Mouse (Mus musculus): ENCODE results near the gene AC161166.1.
"Not testable (repeated sequence)": the region's sequence is repeated elsewhere in the genome, so short reads cannot be mapped to it uniquely, and the experiment has no call there.

AC161166.1 gene

DNA sequence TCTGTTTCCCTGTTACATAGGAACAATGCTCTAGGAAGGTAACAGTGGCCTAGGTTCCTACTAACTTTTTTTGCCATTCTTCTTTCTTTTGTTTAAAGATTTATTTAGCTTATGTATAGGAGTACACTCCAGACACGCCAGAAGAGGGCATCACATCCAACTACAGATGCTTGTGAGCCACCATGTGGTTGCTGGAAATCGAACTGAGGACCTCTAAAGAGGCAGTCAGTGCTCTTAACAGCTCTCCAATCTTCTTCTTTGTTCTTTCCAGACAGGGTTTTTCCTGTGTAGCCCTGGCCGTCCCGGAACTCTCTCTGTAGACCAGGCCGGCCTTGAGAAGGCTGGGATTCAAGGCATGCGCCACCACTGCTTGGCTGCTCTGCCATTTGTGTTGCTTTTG is 12.7 kb upstream of the AC161166.1 start:
- DNase-seq: no peak

DNA sequence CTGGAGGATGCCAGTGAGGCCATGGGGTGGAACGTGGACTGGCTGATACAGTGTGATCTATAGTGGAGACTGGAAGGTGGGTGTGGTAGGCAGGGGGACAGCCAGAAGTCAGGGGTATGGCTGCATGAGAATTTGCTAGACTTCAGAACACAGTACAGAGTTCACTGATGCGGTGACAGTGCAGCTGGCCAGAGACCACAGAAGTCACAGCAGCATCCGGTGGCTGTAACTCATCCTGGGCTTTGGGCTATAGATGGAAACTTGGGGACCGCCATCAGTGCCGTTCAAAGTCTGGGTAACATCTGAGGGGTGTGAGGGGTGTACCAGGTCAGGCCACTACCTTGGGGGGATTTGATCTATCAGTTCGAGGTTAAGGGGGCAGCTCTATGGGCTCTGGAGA is 11.5 kb upstream of the AC161166.1 start:
- DNase-seq: no peak

DNA sequence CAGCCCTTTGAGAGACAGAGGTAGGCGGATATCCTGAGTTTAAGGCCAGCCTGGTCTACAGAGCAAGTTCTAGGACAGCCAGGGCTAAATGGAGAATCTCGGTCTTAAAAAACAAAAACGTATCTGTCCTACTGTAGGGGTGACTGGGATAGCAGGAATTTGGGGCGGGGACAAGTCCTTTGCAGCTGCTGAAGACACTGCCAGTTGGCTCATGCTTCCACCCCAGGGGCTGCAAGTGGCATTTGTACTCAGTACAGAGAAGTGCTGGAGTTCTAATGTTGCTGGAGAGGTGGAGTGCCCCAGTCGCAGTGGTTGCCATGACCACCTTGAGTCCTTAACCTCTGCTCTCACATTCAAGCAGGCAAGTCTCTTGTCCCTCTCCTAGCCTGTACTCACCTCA is 10.6 kb upstream of the AC161166.1 start:
- no peak for DNase-seq

DNA sequence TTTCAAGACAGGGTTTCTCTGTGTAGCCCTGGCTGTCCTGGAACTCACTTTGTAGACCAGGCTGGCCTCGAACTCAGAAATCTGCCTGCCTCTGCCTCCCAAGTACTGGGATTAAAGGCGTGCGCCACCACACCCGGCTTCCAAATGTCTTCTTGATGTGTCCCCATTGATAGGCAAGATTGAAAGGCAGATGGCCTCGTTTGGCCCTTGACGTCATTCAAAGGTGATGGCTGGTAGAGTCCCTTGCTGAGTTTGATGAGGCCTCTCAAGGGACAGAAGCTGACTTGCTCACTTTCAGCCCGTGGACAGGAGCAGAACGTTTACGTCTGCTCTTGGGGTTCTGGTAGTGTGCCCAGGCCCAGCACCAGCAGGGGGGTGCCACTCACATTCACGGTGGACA is 7.8 kb upstream of the AC161166.1 start:
- DNase-seq: not testable (repeated sequence)

DNA sequence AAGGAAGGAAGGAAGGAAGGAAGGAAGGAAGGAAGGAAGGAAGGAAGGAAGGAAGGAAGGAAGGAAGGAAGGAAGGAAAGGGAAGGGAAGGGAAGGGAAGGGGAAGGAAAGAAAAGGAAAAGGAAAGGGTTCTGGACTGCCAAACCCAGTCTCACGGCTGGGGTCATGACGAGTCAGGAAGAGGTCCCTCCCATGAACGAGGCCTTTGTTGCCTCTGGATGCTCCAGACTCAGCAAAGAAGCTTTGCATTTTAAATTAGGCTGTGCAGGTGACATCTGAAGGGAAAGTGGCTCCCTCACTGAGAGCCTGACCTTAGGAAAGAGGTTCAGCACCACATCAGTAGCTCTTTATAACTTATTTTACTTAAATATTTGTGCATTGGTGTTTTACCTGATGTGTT is 6.9 kb upstream of the AC161166.1 start:
- DNase-seq: no peak

DNA sequence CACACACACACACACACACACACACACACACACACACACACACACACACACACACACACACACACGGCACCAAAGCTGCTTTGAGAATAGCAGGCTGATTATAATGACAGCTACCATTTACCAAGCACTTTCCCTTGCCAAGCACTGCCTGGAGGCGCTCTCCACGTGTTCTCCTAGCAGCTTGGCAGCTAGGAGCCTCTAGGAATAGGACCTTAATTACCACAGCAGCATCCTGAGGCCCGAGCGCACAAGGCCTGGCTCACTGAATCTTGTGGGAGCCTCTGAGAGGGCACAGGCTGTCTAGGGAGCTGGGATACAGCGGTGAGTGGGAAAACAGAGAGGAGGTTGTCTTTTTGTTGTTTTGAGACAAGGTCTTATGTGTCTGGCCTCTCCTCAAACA is 5.4 kb upstream of the AC161166.1 start:
- DNase-seq: peak; percentile 77

DNA sequence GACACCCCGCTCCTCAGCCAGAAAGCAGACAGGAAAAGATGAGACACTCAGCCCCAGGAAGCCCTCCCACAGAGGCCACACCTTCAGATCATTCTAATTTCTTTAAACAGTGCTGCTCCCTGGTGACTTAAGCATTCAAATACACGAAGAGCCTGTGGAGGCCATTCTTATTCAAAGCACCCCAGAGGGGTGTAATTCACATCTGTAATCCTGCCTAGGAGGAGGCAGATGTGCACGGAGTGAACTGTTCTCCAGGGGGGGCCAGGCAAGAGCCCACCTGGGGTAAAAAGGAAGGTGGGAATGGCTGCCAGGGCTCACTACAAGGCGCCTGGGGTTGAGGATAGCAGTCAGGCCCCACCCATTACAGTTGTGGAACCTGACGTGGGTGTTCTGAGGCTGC is 4.8 kb upstream of the AC161166.1 start:
- no peak for DNase-seq

DNA sequence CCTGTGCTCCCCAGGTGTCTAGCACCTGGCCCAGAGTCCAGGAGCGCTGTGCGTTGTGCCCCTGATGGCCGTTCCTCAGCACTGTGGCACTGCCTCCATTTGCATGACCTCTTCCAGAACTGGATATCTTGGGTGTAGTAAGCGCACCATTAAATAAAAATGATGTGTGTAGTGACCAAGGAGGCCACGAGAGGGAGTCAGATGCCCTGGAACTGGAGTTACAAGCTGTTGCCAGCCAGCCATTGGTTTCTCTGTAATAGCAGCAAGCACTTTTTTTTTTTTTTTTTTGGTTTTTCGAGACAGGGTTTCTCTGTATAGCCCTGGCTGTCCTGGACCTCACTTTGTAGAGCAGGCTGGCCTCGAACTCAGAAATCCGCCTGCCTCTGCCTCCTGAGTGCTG is 4.1 kb upstream of the AC161166.1 start:
- not testable (repeated sequence) for DNase-seq

DNA sequence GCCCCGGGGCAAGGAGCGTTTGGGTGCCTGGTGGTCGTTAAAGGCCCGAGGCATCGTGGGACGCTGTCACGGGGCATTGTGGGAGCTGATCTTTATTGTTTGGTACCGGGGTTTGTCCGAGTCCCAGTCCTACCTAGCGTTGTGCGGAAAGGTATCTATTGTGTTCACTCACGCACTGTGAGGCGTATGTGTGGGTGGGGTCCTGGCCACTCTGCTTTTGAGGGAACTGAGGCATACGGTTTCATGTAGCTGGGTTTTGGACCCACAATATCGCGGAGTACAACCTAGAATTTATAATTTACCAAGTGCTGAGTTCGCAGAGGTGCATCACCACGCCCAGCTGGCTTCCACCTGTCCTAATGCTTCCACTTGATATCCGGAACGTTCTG is 4.5 kb downstream of the AC161166.1 start:
- DNase-seq: no peak

DNA sequence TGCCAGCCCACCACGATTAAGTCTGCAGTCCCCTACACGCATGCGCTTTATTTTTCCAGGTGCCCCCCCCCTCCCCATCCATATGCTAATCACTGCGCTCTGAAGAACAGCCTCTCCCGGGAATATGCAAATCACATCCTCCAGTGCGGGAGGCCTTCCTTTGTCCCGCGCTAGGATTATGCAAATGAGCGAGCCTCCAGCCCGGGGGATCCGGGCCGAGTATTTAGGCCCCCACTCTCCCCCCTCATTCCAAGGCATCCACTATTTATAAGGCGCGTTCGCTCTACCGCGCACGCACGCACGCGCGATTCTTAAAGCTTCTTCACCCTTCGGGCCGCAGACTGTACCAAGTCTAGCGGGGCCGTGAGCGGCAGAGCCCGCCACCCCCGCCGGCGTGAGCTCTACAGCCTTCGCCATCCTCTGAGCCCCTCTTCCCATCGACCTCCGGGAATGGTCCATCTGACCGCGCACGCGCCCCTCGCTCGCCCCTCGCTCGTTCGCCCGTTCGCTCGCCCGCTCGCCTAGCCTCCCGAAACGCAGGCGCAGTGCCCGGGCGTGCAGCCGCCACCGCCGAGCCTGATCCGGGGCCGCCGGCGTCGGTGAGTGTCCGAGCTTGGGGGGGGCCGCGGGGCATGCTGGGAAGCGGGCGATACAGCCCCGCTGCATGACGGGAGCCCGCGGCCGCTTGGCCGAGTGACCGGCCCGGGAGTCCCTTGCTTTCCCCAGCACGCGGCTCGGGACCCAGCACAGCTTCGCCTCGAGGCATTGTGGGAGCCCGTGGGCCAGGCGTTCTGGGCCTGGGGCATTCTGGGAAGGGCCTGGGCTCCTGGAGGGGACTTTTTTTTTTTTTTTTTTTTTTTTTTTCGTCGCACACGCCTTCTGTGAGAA is 5.2 kb downstream of the AC161166.1 start, which contains the start of gene Zfp428:
TSS of gene Zfp428 (plus strand) at position 169 of the 888 bp plus-strand sequence.
- peak; percentile 89 for DNase-seq

DNA sequence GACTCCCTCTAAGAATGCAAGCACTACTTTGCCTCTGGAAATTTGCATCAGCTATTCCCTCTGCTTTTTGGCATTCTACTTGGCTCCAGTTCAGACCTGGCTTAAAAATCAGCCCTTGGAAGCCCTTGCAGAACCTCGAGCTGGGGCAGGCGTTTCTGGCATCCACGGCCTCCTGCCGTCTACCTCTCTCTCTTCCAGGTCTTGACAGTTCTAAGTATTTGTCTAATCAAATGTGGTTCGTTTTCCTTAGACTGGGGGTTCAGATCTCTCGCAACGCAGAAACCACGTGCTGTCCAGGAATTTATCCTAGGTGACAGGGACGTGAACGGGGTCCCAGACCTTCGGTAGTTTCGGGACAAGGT is 5.8 kb downstream of the AC161166.1 start:
- DNase-seq: peak; percentile 63

DNA sequence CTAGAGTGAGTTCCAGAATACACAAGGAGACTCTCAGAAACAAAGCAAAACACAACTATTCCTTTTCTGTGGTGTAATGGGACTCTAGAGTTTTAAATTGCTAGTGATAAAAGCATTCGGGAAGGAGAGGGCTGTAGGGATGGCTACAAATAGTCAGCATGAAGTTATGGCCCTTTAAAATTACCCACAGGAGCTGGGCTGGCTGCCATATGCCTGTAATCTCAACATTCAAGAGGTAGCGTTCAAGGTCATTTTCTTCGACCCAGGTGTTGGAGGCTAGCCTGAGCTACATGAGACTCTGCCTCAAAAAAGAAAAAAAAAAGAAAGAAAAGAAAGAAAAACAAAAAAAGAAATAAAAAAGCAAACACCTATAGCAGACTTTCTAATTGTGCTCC is 6.2 kb downstream of the AC161166.1 start:
- DNase-seq: no peak

DNA sequence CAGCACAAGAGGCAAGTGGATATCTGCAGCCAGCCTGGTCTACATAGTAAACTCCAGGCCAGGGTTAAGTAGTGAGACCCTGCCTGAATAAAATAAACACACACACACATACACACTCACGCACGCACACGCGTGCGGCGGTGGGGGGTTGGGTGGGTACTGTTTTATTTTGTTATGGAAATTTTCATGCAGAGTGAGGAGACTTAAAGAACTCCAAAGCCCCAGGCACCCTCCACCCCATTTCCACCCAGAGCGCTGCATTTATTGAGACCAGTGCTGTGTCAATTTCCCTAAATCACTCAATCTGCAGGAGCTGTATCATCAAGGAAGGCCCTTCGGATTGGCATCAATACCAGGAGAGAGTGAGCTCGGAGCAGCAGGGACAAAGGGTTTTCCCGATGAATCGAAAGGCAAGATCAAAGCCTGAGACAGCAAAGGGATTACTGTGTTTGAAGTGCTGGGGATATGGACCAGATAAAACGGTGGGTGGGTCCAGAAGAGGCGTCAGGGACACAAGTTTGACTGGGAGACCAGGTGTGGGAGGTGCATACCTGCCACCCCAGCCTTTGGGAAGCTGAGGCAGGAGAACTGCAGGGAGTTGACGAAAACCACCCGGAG is 6.7 kb downstream of the AC161166.1 start:
- no peak for DNase-seq

DNA sequence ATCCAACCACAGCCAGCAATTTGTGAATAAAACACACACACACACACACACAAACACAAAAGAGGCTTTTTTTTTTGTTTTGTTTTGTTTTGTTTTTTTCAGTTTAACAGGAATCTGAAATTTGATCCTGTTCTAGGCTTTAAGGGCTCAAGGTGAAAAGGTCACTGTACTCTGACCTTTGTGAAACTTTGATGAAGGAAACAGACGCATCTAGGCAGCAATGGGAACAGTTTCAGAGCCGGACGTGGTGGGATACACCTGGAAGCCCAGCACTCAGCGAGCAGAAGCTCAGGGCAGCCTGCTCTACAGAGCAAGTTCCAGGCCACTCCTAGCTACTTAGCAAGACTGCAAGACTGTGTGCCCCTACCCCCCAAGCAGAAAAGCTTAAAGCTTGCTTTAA is 7.4 kb downstream of the AC161166.1 start:
- DNase-seq: no peak

DNA sequence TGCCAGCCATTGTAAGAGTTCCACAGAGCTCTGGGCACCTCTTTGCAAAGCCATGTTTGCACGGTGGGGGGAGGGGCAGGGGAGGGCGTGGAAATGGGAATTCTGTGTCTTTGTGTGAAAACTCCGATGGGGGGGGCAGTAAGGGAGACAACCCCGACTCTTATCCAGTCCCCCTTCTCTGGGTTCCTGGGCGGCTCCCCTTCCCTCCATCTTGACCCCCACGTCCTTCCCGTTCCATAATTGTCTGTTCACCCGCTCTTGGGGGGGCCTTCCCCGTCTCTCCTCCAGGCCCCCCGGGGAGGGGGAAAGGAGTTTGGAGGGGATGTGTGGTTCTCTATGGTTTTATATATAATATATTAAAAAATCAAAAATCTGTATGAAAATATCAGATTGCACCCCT is 8.3 kb downstream of the AC161166.1 start:
- DNase-seq: no peak

DNA sequence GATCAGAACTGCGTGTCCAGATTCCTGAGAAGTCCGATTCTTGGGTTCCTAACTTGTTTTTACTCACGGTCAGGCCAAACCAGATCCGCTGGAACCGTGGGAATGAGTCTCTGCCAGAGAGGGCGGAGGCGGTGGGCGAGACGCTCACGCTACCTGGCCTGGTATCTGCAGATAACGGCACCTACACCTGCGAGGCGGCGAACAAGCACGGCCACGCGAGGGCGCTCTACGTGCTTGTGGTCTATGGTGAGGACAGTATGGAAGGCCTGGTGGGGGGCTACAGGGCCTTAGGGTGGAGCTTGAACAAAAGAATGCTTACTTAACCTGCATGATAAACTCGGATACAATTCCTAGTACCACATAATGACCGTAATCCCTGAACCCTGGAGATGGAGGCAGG is 10.8 kb downstream of the AC161166.1 start:
- no peak for DNase-seq

DNA sequence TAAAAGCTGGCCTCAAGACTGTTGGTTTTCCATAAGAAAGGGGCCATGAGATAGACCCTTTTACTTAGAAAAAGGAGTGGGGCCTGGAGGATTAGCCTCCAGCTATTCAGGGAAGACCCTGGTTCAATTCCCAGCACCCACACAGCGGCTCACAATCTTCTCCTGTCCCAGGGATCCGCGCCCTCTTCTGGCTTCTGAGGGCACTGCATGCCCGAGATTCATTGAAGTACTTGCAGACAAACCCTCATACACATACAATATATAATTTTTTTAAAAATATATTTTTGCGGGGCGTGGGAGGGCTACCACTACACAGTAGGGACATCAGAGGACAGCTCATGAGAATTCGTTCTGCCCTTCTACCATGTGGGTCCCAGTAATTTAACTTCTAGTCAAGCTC is 11.3 kb downstream of the AC161166.1 start:
- DNase-seq: no peak

DNA sequence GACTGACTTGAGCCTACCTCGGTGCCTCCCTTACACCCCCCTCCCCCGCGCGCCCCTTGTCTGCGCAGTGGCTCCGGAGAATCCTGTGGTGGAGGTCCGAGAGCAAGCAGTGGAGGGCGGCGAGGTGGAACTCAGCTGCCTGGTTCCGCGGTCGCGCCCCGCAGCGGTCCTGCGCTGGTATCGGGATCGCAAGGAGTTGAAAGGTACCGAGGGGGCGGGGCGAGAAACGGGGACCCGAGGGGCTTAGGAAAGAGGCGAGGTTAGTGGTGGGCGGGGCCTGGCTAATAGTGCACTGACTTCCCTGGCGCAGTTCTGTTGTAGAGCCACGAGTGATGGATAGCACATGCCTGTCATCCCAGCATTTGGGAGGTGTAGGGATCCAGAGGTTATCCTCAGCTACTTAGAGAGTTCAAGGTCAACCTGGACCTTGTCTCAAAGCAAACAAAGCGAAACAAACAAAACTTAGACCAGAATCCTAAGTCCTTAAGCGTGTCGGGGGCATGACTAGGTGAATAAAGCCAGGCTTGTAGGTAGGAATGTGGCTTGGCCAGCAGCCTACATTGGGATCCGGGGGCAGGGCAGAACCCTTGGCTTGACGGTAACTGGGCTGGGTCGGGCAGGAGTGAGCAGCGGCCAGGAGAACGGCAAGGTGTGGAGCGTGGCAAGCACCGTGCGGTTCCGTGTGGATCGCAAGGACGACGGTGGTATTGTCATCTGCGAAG is 12.2 kb downstream of the AC161166.1 start:
- no peak for DNase-seq

DNA sequence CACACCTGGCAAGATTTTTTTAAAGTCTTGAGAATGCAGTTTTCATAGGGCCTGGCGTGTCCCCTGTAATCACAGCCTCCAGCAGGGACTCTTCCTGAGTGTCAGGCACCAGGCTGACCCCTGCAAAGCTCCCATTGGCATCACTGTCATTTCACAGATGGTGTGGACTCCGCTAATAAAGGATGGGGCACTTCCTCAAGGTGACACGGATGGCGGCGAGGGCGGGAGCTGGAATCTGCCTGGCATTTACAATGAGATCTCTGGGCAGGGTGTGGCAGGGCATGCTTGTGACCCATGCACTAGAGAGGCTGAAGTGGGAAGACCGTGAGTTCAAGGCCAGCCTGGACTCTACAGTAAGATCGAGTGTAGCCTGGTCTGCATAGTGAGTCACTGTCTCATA is 24.0 kb downstream of the AC161166.1 start:
- no peak for DNase-seq

DNA sequence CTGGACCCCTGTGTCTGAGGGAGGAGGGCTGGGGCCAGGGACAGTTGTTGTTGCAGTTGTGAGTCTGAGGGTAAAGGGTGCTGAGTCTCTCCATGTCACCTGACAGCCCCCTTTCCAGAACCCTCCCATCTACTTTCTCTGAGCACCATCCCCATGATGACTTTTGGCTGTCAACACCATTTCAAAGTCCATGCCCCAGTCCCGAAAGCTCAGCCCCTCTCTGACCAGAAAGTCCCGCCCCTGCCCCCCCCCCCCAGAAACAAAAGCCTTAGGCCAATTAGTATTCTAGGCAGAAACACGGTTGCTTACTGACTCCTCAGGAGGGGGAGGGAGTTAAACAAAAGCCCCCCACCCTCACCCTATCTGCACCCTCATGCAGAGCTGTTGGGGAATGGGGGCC is 24.9 kb downstream of the AC161166.1 start:
- no peak for DNase-seq

DNA sequence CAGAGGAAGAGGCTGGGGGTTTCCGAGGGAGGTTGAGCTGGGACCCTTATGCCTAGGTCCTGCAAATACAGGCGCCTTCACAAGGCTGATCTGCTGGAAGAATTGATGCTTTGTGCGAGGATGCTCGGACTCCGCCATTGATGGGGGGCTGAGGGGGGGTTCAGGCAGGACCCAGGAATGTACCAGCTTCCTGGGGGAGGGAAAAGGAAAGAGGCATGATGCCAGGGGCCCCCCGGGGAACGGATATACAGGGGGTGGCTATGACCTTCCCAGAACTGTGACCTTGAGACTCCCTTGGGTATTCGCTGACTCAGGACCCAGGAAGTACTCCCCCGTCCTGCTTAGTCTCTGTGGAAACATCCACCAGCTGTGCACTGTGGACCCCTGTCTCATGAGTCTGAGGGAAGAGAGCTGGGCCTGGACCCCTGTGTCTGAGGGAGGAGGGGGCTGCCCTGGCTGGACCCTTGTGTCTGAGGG is 25.6 kb downstream of the AC161166.1 start:
- no peak for DNase-seq

DNA sequence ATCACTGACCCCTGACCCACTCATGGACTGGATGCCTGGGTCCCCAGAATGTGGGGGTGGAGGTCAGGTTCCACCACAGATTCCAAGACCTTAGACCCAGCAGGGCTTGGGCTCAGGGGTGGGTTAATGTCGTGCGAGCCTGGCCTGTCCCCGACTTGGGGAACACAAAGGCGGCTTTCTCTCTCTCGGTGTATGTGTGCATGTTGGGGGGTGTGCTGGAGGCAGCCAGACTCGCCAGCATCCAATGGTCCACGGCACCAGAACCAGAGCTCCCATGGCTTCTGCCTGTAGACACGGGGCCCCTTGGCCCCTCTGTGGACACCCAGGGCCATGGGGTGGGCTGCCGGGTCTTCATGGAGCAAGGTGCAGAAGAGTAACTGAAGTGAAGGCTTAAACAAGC is 26.8 kb downstream of the AC161166.1 start:
- DNase-seq: no peak

DNA sequence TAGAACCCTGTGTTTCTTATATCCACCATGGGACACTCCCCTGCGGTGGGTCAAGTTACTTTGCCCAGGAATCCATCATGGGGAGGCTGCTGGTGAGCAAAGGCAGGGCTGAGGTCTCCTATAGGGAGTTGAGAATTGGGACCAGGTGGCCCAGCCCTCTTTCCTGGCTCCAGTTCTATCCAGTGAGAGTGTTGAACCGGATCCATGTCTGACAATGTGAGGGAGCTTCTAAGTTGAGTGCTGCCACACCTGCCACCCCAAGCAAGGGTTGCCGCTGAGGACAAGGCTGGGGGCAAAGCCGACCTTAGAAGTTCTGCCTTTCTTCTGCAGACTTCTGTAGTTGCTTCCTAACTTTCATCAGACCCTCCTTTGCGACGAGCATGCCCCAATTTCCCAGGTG is 29.0 kb downstream of the AC161166.1 start:
- not testable (repeated sequence) for DNase-seq
